Mouse (Mus musculus) right cerebral cortex, adult 2 months (tissue): ENCODE results near the gene Spag7.

Source experiments
- DNase-seq, 2 experiments: peaks; one replicate each; pipeline ENCODE4 v3.0.0; 2021 to 2022; ENCODE audit warnings: low spot score in 2 of 2

The Spag7 gene

GRCm38 (mm10) chr11:70668771-70669505 lies at the start of gene Spag7:
Spag7 (minus strand) TSS chr11:70669416.
- peak; percentile 98 to 99 for DNase-seq

DNA sequence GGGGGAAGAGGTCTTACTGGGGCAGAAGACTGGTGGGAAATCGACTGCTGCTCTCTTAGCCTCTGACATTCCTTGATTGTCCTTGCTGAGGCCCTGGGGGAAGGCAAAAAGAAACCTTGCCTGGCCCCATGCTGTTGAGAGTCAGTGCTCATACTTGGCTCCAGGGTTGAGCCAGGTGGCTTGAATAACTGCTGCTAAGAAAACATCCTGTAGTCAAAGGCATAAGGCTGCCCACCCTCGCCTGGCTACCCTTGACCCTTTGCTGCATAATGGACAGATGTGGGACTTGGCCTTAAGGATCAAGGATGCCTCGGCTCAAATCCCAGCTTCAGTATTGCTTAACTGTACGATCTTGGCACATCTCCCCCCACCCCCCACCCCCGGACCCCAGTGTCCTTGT lies 49.3 kb upstream of the Spag7 start:
- no peak for DNase-seq

DNA sequence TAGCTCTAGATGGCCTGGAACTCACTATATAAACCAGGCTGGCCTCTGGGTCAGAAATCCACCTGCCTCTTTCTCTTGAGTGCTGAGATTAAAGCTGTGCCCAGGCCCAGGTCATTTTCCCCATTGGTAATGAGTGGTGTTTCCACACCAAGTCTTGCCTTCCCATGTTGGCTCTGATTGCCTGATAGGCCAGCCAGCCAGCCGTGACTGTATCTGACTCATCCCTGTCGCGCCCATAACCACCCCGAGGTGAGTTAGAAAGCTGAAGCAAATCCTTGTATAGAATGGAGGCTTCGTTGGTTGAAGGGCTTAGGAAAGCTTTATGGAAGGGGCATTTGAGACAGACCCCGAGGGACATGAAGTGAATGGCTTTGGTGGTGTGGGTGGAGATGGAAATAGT lies 46.6 kb upstream of the Spag7 start:
- DNase-seq: no peak

DNA sequence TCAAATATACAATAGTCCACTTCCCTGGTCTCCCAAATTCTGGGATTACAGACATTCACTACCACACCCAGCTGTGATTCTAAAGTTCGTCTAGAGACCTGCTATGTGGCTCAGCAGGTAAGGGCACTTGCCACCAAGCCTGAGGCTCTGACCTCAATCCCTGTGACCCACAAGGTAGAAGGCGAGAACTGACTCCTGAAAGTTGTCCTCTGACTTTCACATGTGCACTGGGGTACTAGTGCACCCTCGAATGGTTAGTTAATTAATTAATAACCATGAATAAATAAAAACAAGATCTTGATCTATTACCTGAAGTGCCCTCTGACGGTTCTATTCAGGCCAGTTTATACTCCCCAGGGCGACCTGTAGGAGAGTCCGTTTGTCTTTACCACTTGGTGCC lies 44.0 kb upstream of the Spag7 start:
- DNase-seq: no peak

DNA sequence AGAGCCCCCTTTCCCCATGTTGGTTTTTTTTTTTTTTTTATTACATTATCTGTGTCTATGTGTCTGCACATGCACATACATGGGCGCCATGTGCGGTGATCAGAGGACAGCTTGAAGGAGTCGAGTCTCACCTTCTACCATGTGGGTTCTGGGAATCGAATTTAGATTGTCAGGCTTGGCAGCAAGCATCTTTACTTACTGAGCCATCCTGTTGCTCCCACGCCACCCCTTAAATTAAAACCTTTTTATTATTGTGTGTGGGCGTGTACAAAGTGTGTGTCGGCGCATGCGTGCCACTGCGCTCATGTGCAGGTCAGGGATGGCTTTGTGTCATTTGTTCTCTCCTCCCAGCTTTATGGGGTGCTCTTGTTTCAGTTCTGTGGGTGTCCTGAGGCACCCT lies 41.8 kb upstream of the Spag7 start:
- DNase-seq: peak; percentile 38 to 47

DNA sequence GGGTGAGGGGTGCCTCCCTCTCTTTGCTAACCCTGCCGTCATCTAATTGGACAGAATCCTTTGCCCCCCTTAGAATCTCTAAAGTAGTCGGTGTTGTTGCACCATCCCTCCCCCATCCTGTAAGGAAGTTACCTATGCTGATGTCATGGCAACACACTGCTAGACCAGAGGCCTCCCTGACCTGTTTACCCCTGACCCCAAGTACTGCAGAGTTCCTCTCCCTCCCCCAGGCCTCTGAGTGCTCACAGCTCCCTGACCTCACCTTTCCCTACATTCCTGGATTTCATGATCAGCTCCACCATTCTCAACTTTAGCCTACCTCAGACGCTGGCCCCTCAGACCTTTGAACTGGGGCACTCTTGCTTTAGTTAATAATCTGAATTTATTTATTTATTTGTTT lies 36.9 kb upstream of the Spag7 start:
- no peak for DNase-seq

DNA sequence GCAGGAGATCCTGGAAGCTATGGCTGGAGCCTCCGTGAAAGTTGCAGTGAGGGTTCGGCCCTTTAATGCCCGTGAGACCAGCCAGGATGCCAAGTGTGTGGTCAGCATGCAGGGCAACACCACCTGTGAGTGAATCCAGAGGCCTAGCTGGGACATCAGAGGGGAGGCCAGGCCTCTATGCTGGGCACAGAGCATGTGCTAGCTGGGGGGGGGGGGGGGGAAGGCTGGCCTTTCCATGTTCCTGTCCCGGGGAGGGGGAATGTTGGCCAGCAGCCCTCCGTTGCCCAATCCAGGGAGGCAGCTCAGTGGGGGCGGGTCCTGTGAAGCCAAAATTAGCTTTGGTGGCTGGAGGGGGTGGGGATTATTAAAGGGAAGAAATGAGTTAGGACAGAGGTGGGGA lies 33.6 kb upstream of the Spag7 start:
- DNase-seq: no peak

- no peak for DNase-seq
Observed at GRCm38 (mm10) chr11:70701984-70702733, 32.9 kb upstream of the Spag7 start.

DNA sequence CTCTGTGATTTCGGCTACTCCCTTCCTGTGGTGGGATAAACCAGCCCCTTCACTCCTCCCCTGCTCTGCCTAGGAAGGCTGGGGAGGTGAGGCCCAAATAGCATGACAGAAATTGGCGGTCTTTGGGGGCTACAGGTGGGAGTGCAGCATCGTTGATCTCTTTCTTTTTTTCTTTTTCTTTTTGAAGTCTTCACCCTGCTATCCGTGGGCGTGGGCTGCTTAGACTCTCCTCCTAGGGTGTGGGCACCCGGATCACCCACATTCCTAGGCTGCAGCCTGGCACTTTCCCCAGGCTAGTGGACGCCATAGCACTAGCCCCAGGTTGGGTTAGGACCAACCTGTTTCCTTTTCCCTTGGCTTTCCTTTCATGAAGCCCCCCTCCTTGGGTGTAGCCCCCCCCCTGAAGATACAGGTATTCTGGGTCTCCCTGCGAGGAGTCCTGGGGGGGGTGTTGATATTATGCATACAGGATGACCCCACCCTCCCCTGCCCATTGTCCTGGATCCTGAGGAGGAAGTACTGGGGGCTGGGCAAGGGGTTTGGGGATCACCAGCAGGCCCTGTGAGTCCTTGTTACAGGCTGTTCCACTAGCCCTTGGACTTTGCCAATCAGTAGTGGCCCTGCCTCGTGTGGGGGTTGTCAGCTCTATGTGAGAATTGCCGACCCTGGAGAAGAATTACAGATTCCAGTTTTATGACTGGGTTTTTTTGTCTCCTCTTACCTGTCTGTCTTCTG lies 32.2 kb upstream of the Spag7 start:
- no peak for DNase-seq

GRCm38 (mm10) chr11:70700613-70701012 lies 31.4 kb upstream of the Spag7 start:
- peak; percentile 43 to 55 for DNase-seq

- peak; percentile 91 to 95 for DNase-seq
Observed at GRCm38 (mm10) chr11:70699722-70700556, 30.7 kb upstream of the Spag7 start, which contains the start of the genes Inca1 and Kif1c. Inca1 (minus strand) TSS chr11:70700155. Kif1c (plus strand) TSS chr11:70700548.

DNA sequence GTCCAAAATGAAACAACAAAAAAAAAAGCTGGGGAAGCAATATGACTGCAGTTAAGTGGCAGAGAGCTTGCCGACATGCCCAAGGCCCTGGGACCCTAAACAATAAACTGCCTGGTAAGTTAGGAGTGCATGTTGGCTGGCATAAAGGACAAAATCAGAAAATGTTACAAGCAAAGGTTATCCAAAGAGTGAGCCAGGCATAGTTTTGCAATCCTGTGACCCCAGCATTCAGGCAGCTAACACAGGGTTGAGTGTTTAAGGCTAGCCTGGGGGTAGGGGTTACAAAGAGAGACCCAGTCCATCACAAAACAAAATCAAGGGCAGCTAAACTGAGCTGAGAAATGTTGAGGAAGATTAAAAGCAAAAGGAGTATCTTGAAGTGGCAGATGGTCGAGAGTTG lies 29.8 kb upstream of the Spag7 start:
- no peak for DNase-seq

DNA sequence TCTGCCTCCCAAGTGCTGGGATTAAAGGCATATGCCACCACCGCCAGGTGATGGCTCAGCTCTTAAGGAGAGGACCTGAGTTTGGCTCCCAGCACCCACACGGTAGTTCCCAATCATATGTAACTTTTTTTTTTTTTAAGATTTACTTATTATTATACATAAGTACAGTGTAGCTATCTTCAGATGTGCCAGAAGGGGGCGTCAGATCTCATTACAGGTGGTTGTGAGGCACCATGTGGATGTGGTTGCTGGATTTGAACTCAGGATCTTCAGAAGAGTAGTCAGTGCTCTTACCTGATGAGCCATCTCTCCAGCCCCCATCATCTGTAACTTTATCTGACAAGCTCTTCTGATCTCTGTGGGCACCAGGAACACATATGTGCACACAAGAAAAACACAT lies 28.2 kb upstream of the Spag7 start:
- DNase-seq: no peak

DNA sequence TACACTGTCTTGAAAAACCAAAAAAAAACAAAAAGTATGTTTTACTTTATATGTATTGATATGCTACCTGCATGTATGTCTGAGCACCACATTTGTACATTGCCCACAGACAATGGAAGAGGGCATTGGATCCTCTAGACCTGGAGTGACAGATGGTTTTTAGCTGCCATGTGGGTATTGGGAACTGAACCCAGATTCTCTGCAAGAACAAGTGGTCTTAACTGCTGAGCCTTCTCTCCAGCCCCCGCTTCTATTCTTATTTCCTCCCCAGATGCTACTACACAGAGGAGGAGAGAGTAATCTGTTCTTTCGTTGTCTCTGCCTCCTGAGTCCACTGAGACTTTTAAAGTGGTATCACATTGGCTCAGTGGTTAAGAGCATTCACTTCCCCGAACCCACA lies 24.3 kb upstream of the Spag7 start:
- DNase-seq: no peak

GRCm38 (mm10) chr11:70689578-70689977 lies 20.4 kb upstream of the Spag7 start:
- DNase-seq: no peak

DNA sequence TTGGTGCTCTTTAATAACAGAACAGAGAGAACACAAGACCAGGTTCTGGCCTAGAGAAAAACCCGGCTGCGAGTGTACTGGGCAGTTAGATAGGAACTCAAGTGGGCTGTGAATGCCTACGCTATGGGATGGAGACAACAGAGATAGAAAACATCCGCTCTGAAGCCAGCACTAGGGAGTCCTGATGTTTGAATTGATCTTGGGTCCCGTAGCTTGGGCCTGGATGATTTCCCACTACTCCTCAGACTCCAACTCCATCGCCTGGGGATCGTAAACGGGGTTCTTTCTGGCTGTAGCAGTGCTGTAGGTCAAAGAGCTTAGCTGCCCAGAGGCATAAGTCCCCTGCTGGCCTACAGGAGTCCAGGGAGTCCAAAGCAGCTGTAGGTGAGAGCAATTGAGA lies 19.2 kb upstream of the Spag7 start:
- no peak for DNase-seq

DNA sequence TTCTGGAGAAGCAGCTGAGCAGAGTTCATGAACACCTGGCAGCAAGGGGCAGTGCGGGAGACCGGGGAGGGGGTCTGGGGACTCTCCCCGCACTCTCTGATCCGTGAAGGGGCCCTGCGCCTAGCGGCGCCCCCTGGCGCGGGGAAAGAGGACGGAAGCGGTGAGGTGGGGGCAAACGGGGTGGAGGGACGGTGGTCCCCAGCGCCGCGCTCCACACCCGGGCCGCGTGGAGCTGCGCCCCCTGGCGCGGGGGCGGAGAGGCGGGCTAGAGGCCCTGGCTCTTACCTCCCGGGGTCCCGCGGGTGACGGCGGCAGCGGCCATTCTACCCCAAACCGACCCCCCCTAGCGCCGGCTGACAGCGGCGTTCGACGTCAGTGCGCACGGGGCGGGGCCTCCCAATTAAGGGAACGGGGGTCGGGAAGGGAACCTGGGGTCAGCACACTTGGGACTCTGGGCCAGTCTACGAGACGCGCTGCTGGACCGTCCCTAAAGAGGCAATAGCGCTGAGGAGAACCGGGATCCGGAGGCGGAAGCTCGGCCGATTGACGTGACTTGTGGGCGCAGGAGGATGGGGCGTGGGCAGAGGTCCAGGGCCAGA lies 18.5 kb upstream of the Spag7 start, which contains the start of gene Camta2:
Gene Camta2 (minus strand): TSS at position 505 of the 599 bp plus-strand sequence.
- peak; percentile 77 to 87 for DNase-seq

- DNase-seq: peak; percentile 72 to 78
Observed at GRCm38 (mm10) chr11:70686901-70687566, 17.8 kb upstream of the Spag7 start.

DNA sequence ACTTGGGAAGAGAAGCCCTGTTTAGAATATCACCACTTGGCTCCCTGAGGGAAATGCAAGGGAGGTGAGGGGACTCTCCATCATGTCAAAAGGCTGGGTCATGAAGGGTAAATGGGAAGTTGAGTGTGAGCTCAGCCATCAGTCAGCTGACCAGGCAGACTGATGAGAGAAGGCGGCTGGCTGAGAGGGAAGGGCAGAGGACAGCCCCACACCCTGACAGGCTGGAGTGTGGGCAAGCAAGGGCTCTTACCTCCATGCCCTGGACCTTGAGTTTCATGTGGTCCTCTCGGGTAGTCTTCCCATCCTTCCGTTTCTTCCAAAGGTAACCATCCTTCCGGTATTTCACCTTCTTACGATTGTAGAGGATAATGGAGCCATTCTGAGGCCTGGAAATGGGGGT lies 14.4 kb upstream of the Spag7 start:
- DNase-seq: no peak

GRCm38 (mm10) chr11:70681897-70682581 lies 12.8 kb upstream of the Spag7 start:
- DNase-seq: no peak
